Comparison of ENCODE assay signal across 8 mouse cellular contexts in the genomic region with DNA sequence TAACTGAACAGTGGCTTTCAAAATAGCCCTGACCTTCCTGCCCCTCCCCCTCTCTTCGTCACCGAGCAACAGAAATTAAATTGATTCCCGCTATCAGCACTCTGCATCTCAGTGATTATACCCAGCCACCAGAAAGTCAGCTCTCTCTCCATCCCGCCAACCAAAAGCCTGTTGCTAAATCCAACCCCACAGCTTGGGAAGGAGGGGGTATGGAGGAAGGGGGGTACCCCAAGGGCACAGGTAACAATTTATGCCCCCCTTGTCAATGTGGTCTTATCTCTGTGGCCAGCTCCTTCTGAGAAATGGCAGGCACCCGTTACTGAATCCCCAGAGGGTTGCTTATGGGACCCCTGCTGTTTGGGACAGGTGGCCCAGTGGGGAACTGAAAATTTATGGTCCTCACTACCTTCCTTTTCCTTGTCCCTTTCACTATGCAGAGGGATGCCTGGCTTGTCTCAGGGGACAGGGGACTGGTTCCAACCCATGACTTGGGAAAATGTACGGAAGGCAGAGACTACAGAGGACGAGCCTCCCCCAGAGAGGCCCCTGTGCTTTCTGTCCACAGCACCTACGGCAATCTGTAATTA.
A peak's percentile ranks its signal among the peaks of the same experiment; 100 is the strongest.
DNase-seq lines count a peak whose midpoint lies in the region; ATAC-seq and TF ChIP-seq lines count a peak whose summit lies in the region.

No protein-coding gene starts in this region.

- H3K27ac ChIP-seq in heart, adult 2 months, result peak overlapping the region; percentile 85
- H3K27ac ChIP-seq in heart, postnatal 0 days (ENCODE audit: low read depth), result peak overlapping the region; percentile 87
- H3K27ac ChIP-seq in liver, postnatal 0 days (ENCODE audit: low read depth), result peak overlapping the region; percentile 67; the same call in 1 of the 2 replicates

- peak overlapping the region; percentile 35; the same call in 1 of the 2 replicates for H3K4me2 ChIP-seq in heart, postnatal 0 days (ENCODE audit: low read depth, low read length)
- no peak overlapping the region; the same call in 1 of the 2 replicates for H3K4me2 ChIP-seq in liver, postnatal 0 days (ENCODE audit: low read depth, low read length)

- H3K9ac ChIP-seq in heart, adult 2 months (ENCODE audit: low read depth, low read length), result no peak overlapping the region; the same call in 1 of the 2 replicates
- H3K9ac ChIP-seq in heart, postnatal 0 days (replicated peaks; ENCODE audit: low read depth, low read length), result no peak overlapping the region
- H3K9ac ChIP-seq in liver, postnatal 0 days (replicated peaks), result 0 out of 2 replicates have a peak overlapping the region, but pooled peaks have one; percentile 3

- H3K79me2 ChIP-seq in heart, adult 2 months (replicated peaks; ENCODE audit: control insufficient read depth, insufficient read depth, low read length), result 0 out of 2 replicates have a peak, but pooled peaks cover 1% of the 10 kb centered on the region

- DNase-seq in heart, adult 2 months, result no peak
- no peak for DNase-seq in heart, postnatal 10 days
- DNase-seq in heart, postnatal 0 days (ENCODE audit: low spot score), result peak; percentile 45
- DNase-seq in liver, postnatal 0 days, result no peak
- no peak for DNase-seq in thymus, postnatal 0 days (ENCODE audit: low spot score)
- DNase-seq in right cerebral cortex, postnatal 10 days (ENCODE audit: low spot score in 2 of 2), result no peak
- no peak for DNase-seq in thymus, postnatal 4 days

- ATAC-seq in heart, postnatal 0 days (ENCODE audit: insufficient read depth, low read depth), result peak; percentile 37
- no peak for ATAC-seq in liver, postnatal 0 days

- no peaks in the 10 kb centered on the region for H3K27me3 ChIP-seq in heart, adult 2 months (ENCODE audit: control insufficient read depth, insufficient read depth, low read length)
- no peaks in the 10 kb centered on the region for H3K27me3 ChIP-seq in E14TG2a.4 (ENCODE audit: insufficient read depth, low read length)
- H3K27me3 ChIP-seq in heart, postnatal 0 days (ENCODE audit: control insufficient read depth, insufficient read depth, low read length), result no peaks in the 10 kb centered on the region
- no peaks in the 10 kb centered on the region for H3K27me3 ChIP-seq in liver, postnatal 0 days (ENCODE audit: insufficient read depth, low read length)

- 54% methylated on average over 8 of the region's 8 CpGs for WGBS in heart, adult 2 months
- WGBS in heart, postnatal 0 days, result 27% methylated on average over 8 of the region's 8 CpGs
- WGBS in liver, postnatal 0 days (ENCODE audit: insufficient replicate concordance), result 44% methylated on average over 8 of the region's 8 CpGs

- peaks cover 14% of the 10 kb centered on the region for H3K36me3 ChIP-seq in heart, adult 2 months (ENCODE audit: control insufficient read depth, insufficient read depth, low read length)
- peaks cover 14% of the 10 kb centered on the region; the same call in 1 of the 2 replicates for H3K36me3 ChIP-seq in E14TG2a.4 (ENCODE audit: insufficient read depth, low read length)
- H3K36me3 ChIP-seq in heart, postnatal 0 days (replicated peaks; ENCODE audit: control insufficient read depth, insufficient read depth, low read length), result no peaks in the 10 kb centered on the region
- no peaks in the 10 kb centered on the region for H3K36me3 ChIP-seq in liver, postnatal 0 days (replicated peaks; ENCODE audit: insufficient read depth, low read length)

- no peak overlapping the region for H3K4me3 ChIP-seq in heart, adult 2 months
- H3K4me3 ChIP-seq in E14TG2a.4 (replicated peaks; ENCODE audit: low read length), result 0 out of 2 replicates have a peak overlapping the region, but pooled peaks have one; percentile 20
- no peak overlapping the region for H3K4me3 ChIP-seq in heart, postnatal 0 days (ENCODE audit: low read depth, low read length)
- no peak overlapping the region for H3K4me3 ChIP-seq in liver, postnatal 0 days (ENCODE audit: low read depth, low read length)

- TF ChIP-seq POLR2A in heart, adult 2 months (IDR thresholded peaks at IDR 0.05; ENCODE audit: insufficient read depth, low read depth, low read length), result no peak

- intact Hi-C loops in heart, adult 2 months (cut with DNase I), result loop anchor here (5.0 kb wide), 2 partner anchors 67 to 162 kb away; partner anchors contain the start of gene Msi2
- intact Hi-C loops in heart, postnatal 10 days (cut with DNase I), result loop anchor here (5.0 to 10.0 kb wide), 2 partner anchors 261 to 303 kb away; partner anchors contain the start of gene Ccdc182

- peaks cover 41% of the 10 kb centered on the region for H3K4me1 ChIP-seq in heart, adult 2 months (ENCODE audit: control insufficient read depth, insufficient read depth, low read length)
- H3K4me1 ChIP-seq in E14TG2a.4 (replicated peaks; ENCODE audit: low read depth, low read length), result peaks cover 96% of the 10 kb centered on the region
- H3K4me1 ChIP-seq in heart, postnatal 0 days (ENCODE audit: control insufficient read depth, insufficient read depth), result peaks cover 77% of the 10 kb centered on the region
- H3K4me1 ChIP-seq in liver, postnatal 0 days (ENCODE audit: insufficient read depth), result peaks cover 76% of the 10 kb centered on the region

- TF ChIP-seq CTCF in heart, adult 2 months (IDR thresholded peaks at IDR 0.05), result no peak
- no peak for TF ChIP-seq CTCF in E14TG2a.4 (conservative IDR thresholded peaks at IDR 0.05; ENCODE audit: low read length)
- TF ChIP-seq CTCF in heart, postnatal 0 days (IDR thresholded peaks at IDR 0.05; ENCODE audit: low read depth), result no peak
- TF ChIP-seq CTCF in liver, postnatal 0 days (IDR thresholded peaks at IDR 0.05; ENCODE audit: low read depth), result no peak

- no peaks in the 10 kb centered on the region for H3K9me3 ChIP-seq in E14TG2a.4 (ENCODE audit: low read length)
- H3K9me3 ChIP-seq in heart, postnatal 0 days (replicated peaks; ENCODE audit: control insufficient read depth, low read length), result no peaks in the 10 kb centered on the region
- no peaks in the 10 kb centered on the region for H3K9me3 ChIP-seq in liver, postnatal 0 days (ENCODE audit: low read length)

- no peak for TF ChIP-seq EP300 in heart, adult 2 months (IDR thresholded peaks at IDR 0.05; ENCODE audit: insufficient read depth, low read depth, low read length)
- TF ChIP-seq EP300 in heart, postnatal 0 days (IDR thresholded peaks at IDR 0.05; ENCODE audit: low read depth), result no peak
- TF ChIP-seq EP300 in liver, postnatal 0 days (IDR thresholded peaks at IDR 0.05; ENCODE audit: low read depth), result no peak
